Mouse (Mus musculus) frontal cortex, postnatal 25 days (tissue): Measurements from ENCODE around the gene Cd320.
"Not testable (repeated sequence)": the region's sequence is repeated elsewhere in the genome, so short reads cannot be mapped to it uniquely, and the experiment has no call there.

Experiments
- DNase-seq, 2 experiments: peaks; one replicate each; pipeline ENCODE4 v3.0.0; 2022; ENCODE audit warnings: low spot score in 2 of 2

The Cd320 gene

GRCm38 (mm10) chr17:33842966-33843795 lies at the start of gene Cd320:
Cd320 (plus strand) TSS chr17:33843091.
- peak; percentile 89 to 91 for DNase-seq

- no peak for DNase-seq
Observed at GRCm38 (mm10) chr17:33798306-33798705, 44.6 kb upstream of the Cd320 start.

GRCm38 (mm10) chr17:33799277-33799676 lies 43.6 kb upstream of the Cd320 start:
- DNase-seq, result no peak

GRCm38 (mm10) chr17:33802221-33802620 lies 40.7 kb upstream of the Cd320 start:
- no peak for DNase-seq

- DNase-seq, result no peak
Observed at GRCm38 (mm10) chr17:33804205-33804604, 38.7 kb upstream of the Cd320 start.

- no peak for DNase-seq
Observed at GRCm38 (mm10) chr17:33804745-33805144, 38.1 kb upstream of the Cd320 start.

GRCm38 (mm10) chr17:33807181-33807888 lies 35.6 kb upstream of the Cd320 start:
- DNase-seq, result no peak

GRCm38 (mm10) chr17:33808192-33808591 lies 34.7 kb upstream of the Cd320 start:
- DNase-seq, result no peak

GRCm38 (mm10) chr17:33810334-33811141 lies 32.4 kb upstream of the Cd320 start, which contains the start of gene Kank3:
Kank3 (plus strand) TSS chr17:33810519.
- peak; percentile 89 to 91 for DNase-seq

GRCm38 (mm10) chr17:33811142-33811516 lies 31.8 kb upstream of the Cd320 start:
- DNase-seq, result no peak

- no peak for DNase-seq
Observed at GRCm38 (mm10) chr17:33812475-33812874, 30.4 kb upstream of the Cd320 start.

- DNase-seq, result no peak
Observed at GRCm38 (mm10) chr17:33812990-33813389, 29.9 kb upstream of the Cd320 start.

GRCm38 (mm10) chr17:33815399-33815798 lies 27.5 kb upstream of the Cd320 start:
- no peak for DNase-seq

GRCm38 (mm10) chr17:33816612-33817011 lies 26.3 kb upstream of the Cd320 start:
- DNase-seq, result no peak

- DNase-seq, result peak; percentile 69 to 80
Observed at GRCm38 (mm10) chr17:33817184-33817968, 25.5 kb upstream of the Cd320 start.

GRCm38 (mm10) chr17:33817969-33818643 lies 24.8 kb upstream of the Cd320 start:
- no peak for DNase-seq

- no peak for DNase-seq
Observed at GRCm38 (mm10) chr17:33822436-33822959, 20.4 kb upstream of the Cd320 start.

GRCm38 (mm10) chr17:33823171-33823570 lies 19.7 kb upstream of the Cd320 start:
- not testable (repeated sequence) for DNase-seq

- peak; percentile 96 to 98 for DNase-seq
Observed at GRCm38 (mm10) chr17:33824084-33824996, 18.6 kb upstream of the Cd320 start, which contains the start of the genes Rps28 and Ndufa7. Rps28 (minus strand) TSS chr17:33824562. Ndufa7 (plus strand) TSS chr17:33824572.
